Mouse (Mus musculus) heart, adult 11 months (tissue): Measurements from ENCODE around the gene Stard8.

Experiments
- DNase-seq: peaks from one replicate; pipeline ENCODE4 v3.0.0; 2022

The Stard8 gene

DNA sequence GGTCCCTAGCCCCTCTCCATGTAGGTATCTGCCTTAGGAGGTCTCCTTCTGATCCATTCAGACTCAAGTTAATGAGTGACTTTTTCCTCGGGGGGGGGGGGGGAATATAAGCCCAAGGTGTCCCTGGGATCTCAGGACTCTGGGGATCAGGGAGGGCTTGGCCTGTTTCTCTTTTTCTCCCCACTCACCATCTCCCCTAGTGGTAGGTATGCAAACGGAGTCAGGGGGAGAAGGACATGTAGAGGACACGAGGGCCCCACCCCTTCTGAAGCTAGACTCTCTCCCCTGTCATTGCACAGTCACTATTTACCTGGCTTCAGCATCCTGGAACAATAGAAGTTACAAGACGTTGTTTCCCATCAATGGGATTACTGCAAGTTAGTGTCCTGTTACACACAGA, 45.1 kb downstream of the Stard8 start:
- peak; percentile 89 for DNase-seq

DNA sequence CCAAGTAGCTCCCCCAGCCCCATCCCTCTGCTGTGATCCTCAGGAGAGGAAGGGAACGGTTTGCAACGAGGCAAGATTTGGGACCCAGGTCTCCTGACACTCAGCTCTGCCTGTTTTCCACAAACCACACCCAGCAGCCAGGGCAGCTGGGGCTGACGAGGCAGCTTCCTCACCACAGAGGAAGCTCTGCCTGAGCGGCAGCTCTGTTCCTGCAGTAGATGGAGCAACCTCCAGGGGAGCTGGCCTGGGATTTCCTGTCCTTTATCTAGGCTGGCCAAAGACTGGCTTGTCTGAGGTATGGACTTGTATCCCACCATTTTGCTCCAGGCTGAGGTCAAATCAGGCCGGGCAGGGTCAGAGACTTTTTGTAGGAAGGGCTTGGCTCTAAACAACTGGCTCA, 46.2 kb downstream of the Stard8 start:
- DNase-seq: peak; percentile 98

DNA sequence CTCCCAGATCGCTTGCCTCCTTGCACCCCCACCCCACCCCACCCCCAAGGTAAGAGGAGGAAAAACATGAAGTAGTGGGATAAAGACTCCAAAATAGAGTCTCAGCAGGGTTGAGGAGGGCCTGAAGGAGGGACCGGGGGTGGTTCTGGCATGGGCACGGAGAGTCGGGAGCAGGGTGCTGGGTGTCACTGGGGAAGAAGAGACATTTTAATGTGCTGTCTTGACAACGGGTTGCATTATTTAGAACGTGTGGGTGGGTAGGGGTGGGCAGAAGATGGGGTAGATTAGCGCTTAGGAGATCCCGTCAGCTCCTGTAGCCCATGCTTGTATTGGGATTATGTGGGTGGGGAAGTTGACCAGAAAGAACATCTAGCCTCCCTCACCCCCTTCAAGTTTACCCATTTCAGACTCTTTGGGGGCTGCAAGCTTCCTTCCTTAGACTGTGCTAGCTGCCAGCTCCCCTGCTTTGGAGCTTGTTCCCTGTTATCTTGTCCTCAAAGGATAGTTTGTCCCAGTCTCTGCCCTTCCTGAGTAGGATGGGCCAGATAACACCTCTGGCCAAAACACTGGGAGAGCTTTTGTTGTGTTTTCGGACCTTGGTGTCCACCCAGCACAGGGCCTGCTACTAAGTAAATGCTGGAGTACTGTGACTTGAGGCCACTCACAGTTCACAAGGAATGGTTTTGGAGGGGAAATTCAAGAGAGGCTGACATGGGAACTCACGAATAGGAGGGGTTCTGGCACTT, 47.9 kb downstream of the Stard8 start:
- peak; percentile 95 for DNase-seq

DNA sequence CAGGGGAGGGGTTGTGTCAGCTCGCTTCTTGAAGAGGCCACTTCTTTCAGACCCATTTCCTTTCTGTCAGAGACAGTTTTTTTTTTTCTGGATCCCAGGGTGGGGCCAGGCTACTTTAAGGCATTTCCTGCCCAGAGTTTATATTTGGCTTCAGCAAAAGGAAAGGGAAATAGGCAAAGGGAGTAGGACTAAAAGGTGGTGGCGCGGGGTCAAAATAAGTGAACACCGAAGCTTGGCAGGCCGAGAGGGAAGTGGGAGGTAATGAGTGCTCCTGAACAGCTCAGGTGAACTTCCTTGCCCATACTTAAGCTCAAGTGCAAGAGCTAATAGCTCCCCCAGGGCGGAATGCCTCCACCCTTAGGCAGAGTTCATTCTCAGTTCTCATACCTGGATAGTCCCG, 49.2 kb downstream of the Stard8 start:
- DNase-seq: peak; percentile 97

DNA sequence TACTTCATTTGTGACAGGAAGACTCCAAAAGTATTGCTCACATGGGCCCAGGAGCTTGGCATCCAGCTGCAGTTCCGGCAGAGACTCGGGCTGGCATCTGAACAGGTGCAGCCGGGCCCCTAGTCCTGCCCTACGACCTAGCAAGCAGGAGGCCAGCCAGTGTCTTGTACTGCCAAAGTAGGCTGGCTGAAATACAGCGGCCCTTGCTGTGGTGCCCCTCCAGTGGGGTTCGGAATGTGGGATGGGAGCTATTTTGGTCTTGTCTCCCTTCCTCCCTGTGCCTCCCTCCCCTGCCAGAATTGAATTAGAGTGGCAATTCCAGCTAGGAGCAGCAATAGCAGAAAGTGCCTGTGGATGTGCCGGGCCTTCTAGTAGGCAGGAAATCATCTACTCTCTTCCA, 51.5 kb downstream of the Stard8 start:
- DNase-seq: peak; percentile 97

DNA sequence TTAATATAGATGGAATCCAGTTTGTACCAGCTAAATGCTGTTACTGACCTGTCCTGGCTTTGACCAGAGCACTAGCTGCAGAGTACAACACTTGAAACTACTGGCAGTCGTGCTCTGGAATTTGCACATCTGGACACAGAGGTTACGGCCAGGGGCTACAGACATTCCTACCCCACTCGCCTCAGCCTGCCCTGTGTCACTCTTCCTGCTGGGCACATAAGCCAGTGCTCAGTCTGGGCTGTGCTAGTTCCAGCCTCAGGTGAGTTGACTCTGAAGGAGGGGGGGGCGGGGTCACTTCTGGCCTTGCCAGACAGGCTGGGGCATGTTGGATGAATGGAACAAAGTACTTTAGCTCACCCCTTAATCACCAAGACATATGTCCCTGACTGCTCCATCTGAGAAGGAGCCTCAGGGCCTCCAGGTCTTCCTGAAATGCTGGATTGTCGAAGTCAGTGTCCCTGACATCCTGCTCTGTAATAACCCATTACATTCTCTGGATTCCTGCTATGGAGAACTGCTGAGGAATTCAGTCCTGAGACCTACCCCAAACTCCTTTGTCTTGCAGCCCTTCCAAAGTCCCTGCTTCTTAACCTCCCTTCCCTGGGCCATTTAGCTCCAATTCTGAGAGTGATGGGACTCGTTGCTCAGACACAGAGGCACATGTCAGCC, 54.9 kb downstream of the Stard8 start:
- no peak for DNase-seq

DNA sequence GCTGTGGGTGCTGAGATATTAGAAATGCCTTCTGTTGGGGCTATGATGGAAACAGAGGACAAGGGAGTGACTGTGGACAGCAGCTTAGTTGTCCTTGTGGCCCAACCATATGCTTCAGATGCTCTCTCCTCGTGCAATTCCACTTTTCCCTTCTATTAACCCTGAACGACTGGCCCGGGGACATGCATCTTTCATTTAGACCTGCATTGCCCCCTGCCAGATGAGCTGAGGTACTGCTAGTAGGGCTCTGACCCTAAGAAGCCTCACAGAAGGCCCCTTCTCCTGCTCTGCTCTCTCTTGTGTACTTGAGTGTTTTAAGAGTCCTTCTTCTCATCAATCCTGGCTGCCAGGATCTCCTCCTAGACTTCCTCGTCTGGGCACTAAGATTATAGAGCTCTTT, 56.1 kb downstream of the Stard8 start:
- DNase-seq: no peak

DNA sequence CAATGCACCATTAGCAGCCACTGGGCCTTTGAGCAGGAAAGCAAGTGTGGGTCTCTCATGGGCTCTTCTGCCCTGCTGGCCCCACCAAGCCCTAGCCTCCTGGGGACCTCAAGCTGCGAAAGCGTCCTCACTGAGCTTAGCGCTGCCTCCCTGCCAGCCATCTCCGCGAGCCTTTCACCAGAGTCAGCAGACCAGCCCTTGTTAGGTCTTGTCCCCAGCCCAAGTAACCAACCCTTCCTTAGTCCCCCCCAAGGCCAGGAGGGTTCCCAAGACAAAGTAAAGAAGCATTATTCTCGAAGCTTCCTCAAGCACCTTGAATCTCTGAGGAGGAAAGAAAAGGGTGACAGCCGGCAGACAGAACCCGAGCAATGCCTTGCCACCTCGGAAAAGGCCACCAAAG, 62.5 kb downstream of the Stard8 start:
- peak; percentile 52 for DNase-seq

DNA sequence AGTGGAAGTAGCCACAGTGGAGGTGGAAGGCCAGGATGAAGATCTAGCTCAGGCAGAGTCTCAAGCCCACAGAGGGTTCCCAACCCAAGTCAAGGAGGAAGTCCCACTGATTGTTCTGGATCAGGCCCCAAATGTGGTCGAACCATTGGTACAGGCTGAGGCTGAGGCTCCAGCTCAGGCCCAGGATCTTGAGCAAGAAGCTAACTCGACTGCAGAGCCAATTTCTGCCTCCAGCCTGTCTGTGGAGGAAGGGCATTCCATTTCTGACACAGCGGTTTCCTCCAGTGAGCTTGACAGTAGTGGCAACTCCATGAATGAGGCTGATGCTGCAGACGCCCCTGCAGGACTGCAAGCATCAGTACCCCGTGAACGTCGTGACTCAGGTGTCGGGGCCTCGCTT, 63.5 kb downstream of the Stard8 start:
- DNase-seq: peak; percentile 89

DNA sequence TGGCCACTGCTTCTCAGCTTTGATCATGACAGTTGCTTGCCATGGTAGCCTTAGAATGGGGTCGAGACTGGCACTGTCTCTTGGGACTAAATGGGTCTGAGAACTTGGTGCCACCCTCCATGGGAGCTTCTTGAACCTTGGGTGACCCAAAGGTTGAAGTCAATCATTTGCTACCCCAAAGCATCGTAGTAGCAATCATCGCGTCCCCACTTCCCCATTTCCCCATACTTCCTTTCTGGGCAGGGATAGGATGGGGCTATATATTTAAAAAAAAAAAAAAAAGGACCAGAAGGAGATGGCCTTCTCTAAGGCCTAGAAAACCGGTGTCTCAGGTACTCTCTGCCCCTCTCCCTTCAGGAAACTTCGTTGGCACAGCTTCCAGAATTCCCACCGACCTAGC, 64.2 kb downstream of the Stard8 start:
- DNase-seq: no peak

DNA sequence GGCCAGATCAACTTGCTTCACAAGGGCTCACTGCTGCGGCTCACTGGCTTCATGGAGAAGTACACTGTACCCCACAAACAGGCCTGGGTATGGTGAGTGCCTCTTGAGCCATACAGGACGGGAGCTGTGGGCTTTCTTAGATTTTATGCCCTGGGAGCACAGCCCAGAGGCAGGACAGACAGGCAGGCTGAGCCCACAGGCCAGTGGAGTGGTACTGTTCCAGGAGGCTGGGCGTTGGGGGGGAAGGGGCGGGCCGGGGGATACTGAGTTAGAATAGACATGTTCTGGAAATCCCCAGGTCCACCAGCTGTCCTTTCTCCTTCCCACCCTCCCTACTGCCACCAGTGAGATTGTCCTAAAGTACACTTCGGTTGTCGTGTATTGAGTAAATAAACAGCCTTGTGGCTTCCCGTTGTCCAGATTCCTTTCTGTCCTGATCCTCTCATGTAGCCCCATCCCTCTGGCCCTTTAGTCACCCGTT, 64.7 kb downstream of the Stard8 start:
- peak; percentile 79 for DNase-seq

DNA sequence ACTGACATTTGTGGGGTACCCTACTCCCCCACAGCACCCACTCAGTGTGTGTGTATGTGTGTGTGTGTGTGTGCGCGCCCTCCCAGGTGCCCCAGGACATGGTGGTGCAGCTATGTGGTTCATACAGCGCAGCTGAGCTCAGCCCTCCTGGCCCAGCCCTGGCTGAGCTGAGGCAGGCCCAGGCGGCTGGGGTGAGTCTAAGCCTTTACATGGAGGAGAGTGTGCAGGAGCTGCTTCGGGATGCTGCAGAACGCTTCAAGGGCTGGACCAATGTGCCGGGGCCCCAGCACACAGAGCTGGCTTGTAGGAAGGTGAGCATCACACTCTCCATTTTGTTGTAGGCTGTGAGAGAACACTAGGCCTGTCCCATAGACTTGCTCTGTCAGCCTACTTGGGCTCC, 68.1 kb downstream of the Stard8 start:
- DNase-seq: peak; percentile 73

DNA sequence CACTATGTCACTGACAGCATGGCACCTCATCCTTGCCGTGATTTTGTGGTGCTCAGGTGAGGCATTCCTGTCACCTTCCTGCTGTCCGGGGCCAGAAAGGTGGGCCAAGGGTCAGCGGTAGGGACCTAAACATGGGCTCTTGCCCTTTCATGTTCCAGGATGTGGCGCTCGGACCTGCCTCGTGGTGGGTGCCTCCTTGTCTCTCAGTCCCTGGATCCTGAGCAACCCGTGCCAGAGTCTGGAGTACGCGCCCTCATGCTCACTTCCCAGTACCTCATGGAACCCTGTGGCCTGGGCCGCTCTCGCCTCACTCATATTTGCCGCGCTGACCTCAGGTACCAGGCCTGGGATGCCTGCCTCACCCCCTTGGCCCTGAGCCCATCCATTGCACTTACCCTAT, 69.5 kb downstream of the Stard8 start:
- peak; percentile 87 for DNase-seq

DNA sequence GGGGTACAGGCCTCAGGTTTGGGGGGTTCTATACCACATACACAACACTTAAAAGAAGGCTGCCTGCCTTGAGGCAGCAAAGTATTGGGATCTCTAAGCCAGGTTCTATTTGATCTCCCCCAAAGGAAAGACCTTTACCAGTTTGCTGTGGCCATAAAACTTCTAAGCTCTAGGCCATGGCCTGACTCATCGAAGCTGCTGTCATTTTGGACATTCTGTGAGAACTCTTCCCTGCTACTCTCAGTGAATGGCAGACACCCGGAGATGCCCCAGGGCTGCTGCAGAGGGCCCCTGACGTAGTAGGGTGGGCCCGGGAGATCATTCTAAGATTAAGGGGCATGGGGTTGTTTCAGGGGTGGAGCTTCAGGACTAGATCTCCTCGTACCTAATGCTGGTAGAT, 72.1 kb downstream of the Stard8 start:
- DNase-seq: peak; percentile 77

DNA sequence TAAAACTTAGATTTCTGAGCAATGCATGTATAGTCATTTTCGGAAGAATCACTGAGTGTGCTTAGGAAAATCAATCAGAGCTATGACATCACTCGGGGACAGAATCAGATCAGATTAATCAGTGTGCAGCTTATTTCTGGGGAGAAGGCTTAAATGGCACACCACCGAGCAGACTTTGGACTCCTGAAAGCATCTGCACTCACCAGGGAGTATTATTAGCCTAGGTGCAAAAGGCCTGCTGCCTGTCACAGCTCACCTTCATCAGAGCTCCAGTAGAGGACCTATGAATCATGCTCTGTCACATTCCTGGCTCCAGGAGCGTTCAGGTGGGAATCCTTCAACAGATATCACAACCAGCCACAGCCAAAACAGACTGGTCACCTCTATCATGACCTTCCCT, 73.4 kb downstream of the Stard8 start:
- peak; percentile 66 for DNase-seq

DNA sequence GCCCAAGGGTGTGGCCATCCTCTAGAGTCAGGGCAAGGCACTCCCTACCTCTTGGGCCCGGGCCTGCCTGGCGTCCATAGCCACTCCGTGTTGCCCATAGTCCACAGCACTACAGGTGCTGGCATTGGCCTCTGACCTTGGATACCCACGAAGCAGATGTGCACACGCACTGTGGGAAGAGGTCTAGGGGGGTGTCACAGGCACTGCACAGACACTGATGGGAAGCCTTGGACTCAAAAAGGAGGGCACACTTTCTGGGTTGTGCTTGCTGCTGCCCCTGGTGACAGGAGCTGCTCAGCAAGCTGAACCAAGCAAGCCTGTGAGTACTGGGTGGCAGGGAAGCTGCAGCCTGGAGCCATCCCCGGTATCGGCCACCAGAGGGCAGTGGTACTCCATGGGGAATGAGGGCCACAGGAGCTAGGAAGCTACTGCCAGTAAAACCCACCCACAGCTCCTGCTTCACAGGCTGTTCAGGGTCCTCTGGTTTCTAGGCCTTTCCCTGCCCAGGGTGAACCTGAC, 75.4 kb downstream of the Stard8 start:
- peak; percentile 89 for DNase-seq

DNA sequence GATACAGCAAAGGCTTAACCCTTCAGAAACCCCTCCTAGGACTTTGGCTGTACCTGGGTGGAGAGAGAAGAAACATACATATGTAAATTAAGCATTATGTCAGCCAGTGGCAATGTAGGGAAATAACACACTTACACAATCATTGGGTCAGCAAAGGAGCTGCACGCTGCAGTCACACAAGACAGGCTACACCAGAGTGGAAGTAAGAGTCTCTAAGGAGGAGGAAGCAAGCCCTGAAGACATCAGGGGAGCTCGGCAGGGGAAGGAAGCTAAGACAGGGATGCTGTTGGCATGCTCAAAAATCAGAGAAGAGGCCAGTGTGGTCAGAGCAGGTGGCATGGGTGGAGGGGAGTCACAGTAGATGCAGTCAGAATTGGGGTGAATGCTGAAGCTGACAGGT, 89.7 kb downstream of the Stard8 start:
- DNase-seq: peak; percentile 16

DNA sequence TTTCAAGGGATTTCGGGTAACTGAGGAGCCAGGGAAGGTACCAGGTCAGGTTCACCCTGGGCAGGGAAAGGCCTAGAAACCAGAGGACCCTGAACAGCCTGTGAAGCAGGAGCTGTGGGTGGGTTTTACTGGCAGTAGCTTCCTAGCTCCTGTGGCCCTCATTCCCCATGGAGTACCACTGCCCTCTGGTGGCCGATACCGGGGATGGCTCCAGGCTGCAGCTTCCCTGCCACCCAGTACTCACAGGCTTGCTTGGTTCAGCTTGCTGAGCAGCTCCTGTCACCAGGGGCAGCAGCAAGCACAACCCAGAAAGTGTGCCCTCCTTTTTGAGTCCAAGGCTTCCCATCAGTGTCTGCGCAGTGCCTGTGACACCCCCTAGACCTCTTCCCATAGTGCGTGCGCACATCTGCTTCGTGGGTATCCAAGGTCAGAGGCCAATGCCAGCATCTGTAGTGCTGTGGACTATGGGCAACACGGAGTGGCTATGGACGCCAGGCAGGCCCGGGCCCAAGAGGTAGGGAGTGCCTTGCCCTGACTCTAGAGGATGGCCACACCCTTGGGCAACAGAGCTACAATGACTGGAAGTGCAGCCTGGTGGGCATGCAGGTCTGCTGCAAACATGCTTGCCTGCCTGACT, 108.2 kb downstream of the Stard8 start:
- peak; percentile 81 for DNase-seq

DNA sequence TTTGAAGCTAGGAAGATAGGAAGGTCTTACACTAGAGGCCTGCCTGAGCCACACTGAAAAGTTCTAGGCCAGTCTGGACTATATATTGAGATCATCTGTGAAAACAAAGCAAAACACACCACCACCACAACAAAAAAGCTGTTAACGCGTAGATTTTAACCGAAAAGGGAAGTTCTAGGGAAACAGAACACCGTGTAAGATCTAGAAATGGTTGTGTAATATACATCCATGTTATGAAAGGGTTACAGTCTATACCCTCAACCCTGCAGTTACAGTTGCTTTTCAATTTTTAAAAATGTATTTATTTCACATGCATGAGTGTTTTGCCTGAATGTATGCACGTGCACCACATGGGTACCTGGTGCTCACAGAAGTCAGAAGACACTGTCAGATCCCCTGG, 116.5 kb downstream of the Stard8 start:
- no peak for DNase-seq
